Mouse (Mus musculus): Measurements from ENCODE around the gene Ces1a.
A peak's percentile ranks its signal among the peaks of the same experiment; 100 is the strongest.

GRCm38 (mm10) chr8:93095376-93095775, 47.4 kb upstream of the Ces1a start:
- TF ChIP-seq POLR2A (IDR thresholded peaks at IDR 0.05; ENCODE audit: extremely low read depth, insufficient read depth, low read length) (no peak), CTCF (IDR thresholded peaks at IDR 0.05; ENCODE audit: low read depth, low read length) (peak; percentile 28; the same call in 1 of the 2 replicates)

Data from liver, adult 2 months (tissue).